Mouse (Mus musculus) heart, adult 18-20 months (tissue): Measurements from ENCODE around the gene Scaf4. TPM values are rescaled to one million over a fixed set of nuclear protein-coding genes. Genes with fewer than 3 reads are reported as not detected.
A peak's percentile ranks its signal among the peaks of the same experiment; 100 is the strongest.
"Not testable (repeated sequence)": the region's sequence is repeated elsewhere in the genome, so short reads cannot be mapped to it uniquely, and the experiment has no call there.

ENCODE experiments used
- DNase-seq, 2 experiments: peaks; one replicate each; pipeline ENCODE4 v3.0.0; 2021 to 2022; ENCODE audit warnings: mixed read lengths in 1 of 2
- total RNA-seq, 2 experiments: library from RNA; stranded (reverse); gene quantifications; 2 replicates each; pipeline ENCODE4 v1.2.3; 2021

The Scaf4 gene
- total RNA-seq, 2 experiments from 2014 or later, result 18.1 to 21.3 TPM

DNA sequence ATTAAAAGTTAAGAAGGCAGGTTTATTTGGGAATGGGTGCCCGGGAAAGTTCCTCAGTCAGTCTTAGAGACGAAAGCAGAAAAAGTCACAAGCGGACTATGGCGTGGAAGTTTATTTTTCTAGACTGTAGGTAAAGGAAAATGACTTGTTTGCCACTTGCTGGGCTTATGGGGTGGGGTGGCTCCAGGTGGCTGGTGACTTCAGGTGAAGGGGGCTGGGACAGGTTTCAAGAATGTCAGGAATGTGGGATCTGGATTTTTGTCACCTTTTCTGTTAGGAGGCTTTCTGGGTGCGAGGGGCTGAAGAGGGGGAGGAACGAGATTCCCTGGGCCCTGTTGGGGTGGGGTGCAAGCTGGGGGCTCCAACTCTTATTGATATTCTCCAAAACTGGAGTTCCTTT, 7.4 kb upstream of the Scaf4 start:
- no peak for DNase-seq

DNA sequence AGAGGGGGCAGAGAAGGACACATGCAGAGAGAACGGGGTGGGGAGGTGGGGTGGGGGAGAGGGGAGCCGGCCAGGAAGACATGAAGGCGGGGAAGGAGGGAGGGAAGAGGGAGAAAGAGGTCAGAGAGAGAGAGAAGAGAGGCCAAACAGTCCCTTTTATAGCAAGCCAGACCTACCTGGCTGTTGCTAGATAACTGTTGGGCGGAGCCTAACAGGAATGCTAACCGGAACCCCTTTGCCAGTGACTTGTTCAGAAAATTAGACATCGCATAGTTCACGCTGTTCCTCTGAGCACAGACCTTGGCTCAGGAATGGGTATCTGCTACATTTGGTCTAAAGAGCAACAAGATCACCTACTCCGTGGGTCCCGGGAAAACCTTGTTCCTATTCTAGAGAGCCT, 6.7 kb upstream of the Scaf4 start:
- no peak for DNase-seq

DNA sequence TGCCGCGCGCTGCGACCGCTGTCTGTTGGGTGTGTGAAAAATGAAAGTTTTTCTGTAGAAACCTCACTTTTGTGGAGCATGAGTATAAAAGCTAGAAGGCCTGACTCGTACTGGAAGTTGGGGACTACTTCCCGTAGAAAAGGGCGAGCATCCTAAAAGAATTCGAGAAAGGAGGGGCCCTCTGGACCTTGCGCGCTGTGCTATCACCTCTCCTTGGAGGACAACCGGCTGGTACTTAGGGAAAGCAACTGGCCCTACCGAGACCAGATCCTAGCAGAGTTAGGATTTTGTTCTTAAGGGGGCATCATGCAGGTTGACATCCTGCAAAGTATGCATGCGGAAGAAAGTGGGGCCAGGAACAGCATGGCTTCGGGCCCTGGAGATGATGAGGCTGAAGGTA, 613 bp upstream of the Scaf4 start:
- DNase-seq, result no peak

DNA sequence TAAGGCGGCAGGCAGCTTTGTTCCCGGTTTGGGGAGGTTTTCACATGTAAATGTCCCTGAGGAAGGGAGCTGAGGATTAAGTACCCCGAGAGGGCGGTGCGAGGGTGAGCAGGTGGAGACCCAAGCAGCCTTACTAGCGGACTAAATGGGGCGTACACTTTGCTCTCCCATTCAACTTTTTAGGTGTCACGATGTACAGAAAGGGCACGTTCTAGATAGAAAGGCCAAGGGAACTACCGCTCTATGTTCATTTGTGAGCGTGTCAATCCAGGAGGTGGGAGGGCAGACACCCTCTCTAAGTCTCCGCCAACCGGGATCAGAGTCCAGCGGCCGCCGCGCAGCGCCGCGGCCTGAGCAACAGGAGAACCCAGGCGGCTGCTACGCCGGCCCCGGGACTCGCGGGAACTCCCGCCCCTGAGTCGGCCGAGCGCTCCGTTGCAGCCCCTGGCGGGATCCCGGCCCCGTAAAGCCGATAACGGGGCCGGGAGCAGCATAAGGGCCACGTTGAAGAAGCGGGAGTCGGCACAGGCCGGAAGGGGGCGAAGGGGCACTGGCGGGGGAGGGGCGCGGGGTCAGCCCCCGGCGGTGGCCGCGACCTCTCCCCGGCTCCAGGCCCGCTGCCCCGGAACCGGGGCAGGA, 918 bp downstream of the Scaf4 start:
- peak; percentile 49 to 56 for DNase-seq

DNA sequence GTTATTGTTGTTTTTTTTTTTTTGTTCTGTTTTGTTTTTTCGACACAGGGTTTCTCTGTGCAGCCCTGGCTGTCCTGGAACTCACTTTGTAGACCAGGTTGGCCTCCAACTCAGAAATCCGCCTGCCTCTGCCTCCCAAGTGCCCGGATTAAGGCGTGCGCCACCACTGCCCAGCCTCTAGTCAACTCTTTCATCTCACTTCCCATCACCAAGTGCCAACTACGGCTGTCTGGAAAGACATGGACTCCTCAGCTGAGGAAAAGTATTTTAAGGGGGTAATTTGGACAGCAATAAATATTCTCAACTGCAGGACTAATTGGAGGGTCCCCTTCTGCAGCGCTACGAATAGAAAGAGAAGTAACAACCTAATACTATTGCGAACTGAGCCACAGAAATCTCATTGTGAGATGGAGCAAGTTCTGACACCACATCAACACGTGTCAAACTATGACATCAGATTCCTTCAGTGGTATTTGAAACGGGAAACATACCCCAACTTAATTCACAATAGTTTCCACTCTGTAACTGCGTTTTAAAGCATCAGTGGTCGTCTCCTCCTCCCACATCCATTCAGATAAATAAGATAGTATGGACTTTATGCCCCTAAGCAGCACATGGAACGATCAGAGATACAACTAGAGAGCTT, 1.6 kb downstream of the Scaf4 start:
- no peak for DNase-seq

DNA sequence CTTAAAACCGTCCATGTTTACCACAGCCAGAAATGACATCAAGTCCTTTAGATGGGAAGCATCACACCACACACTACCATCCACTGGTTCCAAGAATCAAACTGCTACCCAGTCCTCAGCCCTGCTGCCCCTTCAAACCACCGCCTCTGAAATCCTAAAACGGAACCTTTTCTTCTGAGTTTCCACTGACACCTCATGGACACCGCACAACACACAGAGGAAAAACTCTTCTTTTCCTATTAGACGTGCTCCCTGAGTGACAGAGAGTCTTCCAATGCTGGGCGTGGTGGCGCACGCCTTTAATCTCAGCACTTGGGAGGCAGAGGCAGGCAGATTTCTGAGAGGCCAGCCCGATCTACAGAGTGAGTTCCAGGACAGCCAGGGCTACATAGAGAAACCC, 2.9 kb downstream of the Scaf4 start:
- no peak for DNase-seq

DNA sequence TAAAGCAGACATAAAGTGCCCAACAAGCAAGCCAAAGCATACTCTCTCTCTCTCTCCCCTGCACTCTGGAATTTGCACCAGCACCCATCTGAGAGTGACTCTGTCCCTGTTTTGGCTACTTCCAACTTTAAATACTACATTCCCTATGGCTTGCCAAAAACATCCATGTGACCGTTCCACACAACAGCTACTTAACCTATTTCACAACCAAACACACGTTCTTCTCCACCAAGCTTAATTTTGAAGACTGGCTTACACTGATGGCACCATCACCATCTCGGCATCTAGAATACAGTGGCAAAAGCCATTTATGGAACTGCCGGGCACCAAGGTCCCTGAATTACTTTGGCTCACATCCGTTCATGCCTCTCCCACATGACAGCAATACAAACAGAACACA, 3.3 kb downstream of the Scaf4 start:
- DNase-seq, result no peak

DNA sequence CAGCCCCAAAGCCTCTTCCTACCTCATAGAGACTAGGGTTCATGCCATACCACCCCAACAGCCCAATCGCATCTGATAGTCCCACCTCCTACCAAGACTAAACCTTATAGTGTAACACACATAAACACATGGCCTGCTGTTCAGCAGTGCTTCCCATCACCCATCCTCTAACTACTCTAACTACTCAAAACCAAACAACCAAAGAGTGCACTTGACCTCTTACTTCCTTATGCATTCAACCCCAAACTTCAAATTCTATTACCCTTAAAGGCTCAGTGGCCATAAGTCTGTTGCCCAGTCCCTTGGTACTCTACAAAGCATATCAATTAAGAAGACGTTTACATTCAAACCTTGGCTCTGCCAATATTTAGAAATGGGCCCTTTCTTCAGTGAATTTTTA, 3.8 kb downstream of the Scaf4 start:
- no peak for DNase-seq

DNA sequence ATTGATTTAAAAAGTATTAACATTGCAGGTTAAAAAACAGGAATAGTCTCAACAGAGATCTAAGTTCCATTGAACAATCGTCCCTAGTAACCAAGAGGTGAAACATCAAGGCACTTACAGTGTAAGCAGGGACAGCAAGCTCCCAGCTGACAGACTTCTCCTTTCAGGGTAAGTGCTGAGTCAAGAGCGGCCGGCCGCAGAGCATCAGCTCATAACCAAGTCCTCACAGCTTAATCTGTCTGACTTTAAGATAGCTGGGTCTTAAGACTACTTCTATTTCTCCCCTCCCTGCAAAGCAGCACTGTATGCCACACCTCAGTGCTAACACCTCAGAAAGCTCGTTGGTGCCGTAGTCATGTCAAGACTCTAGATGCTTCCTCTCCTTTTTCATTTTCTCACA, 5.2 kb downstream of the Scaf4 start:
- no peak for DNase-seq

DNA sequence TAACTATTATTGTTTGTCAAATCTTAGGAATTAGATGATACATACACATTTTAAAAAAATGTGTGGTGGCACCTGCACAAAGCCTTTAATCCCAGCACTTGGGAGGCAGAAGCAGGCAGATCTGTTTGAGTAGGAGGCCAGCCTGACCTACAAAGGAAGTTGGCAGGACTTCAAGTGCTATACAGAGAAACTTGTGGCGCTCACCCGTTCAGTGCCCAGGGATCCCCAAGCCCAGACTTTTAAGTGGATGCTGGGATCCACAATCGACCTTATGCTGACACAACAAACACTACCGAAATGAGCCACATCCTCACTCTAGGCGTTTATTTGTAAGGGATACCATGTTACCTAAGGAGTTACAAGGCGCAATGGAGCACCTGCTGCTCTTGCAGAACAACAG, 8.8 kb downstream of the Scaf4 start:
- DNase-seq, result peak; percentile 16 to 24

DNA sequence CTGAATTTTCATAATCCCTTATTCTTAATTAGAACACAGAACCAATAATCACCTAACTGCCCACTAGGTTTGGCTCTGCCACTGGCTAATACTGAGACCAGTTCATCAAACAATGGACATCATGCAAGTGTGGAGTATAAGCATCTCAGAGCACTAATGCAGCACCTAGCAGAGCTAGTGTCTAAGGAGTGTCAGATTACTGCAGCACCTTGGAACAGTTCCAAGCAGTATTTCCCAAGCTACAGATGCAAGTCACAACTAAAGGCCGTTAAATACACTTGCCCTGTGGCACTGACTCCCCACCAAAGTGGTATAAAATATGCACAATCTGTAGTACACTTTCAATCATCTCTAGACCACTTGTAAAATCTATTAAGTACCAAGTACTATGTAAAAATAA, 17.7 kb downstream of the Scaf4 start:
- peak in 1 of 2 experiments; percentile 23 for DNase-seq

DNA sequence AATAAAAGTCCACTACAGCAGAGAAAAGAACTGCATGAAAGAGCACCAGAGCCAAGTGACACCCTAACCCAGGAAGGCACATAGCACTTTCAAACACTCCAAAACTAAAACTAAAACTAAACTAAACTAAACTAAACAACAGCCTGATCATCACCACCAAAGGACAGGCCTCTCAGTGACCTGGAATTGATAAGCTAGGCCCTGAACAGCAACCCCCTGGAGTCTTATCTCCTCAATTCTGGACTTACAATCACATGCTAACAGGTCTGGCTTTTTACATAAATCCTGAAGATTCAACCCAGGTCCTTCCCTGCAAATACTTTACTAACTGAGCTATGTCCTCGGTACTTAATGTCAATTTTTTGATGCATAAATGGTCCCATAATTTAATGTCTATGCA, 19.2 kb downstream of the Scaf4 start:
- no peak for DNase-seq

DNA sequence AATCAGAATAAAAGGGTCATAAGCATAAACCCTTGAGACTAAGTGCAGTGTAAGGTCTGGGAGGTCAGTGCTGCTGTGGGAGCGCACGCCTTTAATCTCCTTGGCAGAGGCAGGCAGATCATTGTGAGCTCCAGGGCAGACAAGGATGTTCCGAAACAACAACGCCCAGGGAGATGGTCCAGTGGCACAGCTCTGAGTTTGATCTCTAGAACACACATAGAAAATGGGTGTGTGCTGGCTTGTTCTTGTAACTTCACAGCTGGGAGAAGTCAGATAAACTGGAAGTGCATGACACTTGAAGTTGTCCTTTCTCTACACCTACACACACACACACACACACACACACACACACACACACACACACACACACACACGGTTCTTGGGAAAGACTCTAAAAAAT, 20.3 kb downstream of the Scaf4 start:
- DNase-seq, result peak in 1 of 2 experiments; percentile 25

DNA sequence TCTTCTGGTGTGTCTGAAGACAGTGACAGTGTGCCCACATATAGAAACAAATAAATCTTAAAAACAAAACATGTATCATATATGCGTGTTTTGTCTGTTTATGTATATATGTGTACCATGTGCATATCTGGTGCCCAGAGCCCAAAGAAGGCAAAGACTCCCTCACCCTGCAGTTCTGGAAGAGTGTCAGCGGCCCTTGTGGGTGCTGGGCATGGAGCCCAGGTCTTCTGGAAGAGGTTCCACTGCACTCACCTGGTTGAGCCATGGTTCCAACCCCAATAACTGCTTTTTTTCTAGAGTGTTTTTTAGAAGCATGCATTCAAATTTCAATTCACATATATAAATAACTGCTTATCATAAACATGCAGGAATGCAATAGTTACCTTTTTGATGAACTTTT, 22.5 kb downstream of the Scaf4 start:
- peak; percentile 28 to 51 for DNase-seq

DNA sequence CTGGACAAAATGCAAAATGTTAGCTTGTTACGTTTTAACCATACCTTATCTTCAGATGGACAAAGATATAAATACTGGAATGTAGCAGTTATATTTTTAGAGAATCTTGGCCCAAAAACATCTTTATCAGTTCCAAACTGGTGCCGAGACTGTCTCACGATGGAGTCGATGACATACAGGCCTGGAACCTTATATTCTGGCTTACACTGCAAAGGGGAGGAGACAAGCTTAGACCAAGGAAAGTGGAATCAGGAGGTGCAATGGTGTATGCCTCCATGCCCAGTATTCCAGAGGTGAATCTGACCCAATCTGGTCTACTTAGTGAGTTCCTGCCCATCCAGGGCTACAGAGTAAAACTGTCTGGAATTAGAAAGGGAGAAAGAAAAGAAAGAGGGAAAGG, 24.2 kb downstream of the Scaf4 start:
- DNase-seq, result no peak

DNA sequence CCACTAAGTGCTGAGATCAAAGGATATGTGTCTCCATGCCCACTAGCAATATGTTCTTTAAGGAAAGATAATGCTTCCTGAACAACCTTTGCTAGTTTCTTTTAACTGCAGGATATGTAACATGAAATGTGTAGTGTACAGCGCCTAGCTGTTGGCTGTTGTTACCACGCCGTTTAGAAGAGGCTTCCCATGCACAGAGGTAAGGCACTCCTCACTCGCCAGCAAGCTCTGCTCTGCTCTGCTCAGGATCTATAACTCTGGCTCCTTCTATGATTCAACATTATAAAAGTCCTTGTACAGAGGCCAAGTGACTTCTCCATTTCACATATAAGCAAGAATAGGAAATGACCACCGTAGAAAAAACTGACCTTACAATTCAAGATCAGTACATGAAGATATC, 24.7 kb downstream of the Scaf4 start:
- DNase-seq, result no peak

DNA sequence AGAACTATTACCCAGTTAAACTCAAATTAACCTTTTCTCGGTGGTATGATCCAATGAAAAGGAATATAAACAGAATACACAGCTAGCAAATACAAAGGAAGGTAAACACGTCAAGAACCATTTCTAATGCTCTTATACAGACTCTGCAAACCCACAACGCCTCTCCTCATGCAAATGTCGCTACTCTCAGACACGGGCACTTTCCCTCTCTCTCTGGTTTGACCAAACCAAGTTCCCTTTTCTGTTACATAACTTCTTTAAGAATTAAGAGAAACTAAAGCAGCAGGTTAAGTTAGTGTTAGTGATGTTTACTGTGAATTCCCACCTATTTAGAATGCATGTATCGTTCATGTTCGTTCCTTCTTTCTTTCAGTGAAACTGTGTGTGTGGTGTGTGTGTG, 25.4 kb downstream of the Scaf4 start:
- DNase-seq, result no peak

DNA sequence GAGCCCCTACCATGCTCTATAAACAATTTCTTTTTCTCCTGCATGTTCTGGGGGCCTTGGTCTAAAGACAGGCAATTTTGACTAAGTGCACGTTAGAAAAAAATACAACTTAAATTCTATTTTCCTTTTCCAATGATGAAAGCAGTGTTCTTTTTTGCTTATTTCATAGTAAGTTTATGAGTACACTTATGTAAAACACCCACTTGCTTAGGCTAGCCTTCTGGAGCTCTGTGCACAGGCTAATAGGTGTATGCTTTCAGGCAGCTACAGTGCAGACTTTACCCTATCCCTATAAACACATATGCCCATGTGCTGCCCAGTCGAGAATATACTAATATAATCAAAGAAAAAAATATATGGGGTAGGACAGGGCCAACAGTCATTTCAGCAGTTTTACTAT, 31.8 kb downstream of the Scaf4 start:
- no peak for DNase-seq

DNA sequence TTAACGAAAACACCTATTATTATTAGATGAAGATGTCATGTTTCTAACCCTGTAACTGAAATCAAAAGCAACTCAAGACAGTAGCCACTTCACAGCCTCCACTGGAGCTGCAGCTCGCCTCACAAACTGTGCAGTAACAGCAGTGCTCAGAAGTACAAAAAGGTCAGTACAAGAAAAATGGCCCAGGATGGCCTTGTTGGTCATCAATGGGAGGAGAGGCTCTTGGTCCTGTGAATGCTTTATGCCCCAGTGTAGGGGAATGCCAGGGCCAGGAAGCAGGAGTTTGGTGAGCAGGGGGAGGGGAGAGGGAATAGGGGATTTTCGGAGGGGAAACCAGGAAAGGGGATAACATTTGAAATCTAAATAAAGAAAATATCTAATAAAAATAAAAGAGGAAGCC, 33.0 kb downstream of the Scaf4 start:
- not testable (repeated sequence) for DNase-seq

DNA sequence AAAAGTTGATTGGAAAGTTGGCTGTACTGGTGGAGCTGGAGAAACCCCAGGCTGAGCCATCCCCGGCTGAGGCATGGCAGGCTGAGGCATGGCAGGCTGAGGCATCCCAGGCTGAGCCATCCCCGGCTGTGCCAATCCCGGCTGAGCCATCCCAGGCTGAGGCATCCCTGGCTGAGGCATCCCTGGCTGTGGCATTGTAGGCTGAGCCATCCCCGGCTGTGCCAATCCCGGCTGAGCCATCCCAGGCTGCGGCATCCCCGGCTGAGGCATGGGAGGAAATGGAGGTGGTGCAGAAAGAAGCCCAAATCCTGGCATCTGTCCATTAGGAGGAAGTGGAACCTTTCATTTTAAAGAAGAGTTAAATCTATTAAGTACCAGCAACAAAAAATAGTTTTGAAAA, 34.2 kb downstream of the Scaf4 start:
- DNase-seq, result no peak

DNA sequence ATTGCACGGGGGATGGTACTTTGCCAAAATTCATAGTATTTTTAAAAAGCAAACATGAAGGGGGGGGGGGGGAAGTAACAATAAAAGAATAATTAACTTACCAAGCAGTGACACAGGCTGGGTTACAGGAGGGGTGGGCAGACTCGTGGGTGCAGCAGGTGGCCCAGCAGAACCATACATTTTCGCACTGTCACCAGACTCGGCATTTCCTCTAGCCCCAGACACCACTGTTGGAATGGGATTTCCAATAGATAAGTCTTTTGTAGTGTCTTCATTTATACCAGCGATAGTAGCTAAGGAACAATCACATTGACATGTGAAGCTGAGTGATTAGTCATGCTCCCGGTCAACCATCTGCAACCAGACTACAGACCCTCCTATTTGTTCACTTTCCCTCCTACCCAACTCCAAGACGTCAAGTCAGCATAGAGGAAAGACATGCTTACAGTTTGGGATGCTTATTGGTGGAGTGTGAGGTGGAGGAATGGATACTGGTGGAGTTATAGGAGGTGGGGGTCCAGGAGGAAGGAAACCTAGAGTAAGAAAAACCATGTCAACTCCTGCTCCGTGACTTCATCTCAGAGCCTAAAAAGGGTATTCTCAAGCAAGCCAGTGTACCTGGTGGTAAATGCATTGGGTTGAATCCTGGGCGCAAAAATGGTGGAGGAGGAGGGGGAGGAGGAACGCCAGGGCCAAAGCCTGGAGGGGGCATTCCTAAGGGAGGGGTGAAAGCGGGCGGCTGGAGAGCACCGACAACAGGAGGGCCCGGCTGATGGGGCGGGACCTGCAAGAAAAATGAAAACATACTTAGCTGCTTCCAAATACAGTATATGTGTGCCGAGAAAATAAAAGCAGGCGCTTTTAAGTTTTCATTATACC, 41.6 kb downstream of the Scaf4 start:
- no peak for DNase-seq

DNA sequence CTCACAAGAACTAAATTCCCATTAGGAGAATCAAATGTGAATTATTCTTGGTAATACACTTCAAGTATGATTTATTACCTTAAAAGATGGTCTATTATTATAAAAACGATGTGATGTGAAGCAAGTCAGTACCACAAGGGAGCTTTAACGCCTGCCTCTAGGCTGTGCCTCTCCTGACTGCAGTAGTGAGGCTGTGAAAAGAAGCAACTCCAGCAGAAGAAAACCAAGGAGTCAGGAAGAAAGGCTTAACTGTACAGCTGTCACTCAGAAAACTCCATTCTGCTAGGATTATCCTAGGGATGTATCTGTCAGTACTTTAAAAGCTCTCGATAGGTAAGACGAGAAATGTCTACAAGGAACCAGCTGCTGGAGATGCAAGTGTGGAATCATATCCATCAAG, 42.4 kb downstream of the Scaf4 start:
- DNase-seq, result no peak

DNA sequence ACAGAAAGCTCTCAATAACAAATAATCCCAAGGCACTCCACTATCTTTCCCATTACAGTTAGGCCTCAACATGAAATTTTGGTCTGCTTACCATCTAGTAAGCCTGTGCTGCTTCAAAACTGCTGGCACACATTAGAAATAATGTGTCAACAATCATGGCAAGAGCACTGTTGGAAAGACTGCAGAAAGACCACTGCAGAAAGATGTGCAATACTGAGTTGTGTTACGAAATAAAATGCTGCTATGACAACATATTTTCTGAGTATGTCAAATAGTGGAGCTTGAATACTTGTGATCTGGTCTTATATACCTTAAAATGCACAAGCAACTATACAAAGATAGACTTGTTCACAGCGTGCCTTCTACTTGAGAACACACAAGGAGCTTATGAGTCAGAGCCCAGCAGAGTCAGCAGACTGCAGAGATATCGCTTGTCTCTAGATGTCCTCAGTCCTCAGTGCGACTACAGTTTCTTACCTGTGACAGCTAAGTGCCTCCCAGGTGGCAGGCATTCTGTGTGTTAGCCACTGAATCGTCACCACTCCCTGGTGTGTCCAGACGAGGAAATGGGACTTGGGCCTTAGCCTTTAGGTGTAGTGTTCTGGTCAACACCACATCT, 45.1 kb downstream of the Scaf4 start:
- no peak for DNase-seq
